Mouse (Mus musculus): ENCODE measurements around the gene Sel1l3.

- TF ChIP-seq CTCF (IDR thresholded peaks at IDR 0.05) = no peak
- TF ChIP-seq POLR2A (IDR thresholded peaks at IDR 0.05; ENCODE audit: insufficient read depth, low read depth, low read length) = no peak
- no peak for TF ChIP-seq EP300 (IDR thresholded peaks at IDR 0.05; ENCODE audit: insufficient read depth, low read depth, low read length)
These were observed 59.2 kb downstream of the Sel1l3 start for GRCm38 (mm10) chr5:53154501-53154900.
